Mouse (Mus musculus) intestine, embryonic 15.5 days (tissue): ENCODE measurements around the gene Rasip1. TPM values are rescaled to one million over a fixed set of nuclear protein-coding genes. Genes with fewer than 3 reads are reported as not detected.

Experiments
- ATAC-seq: fragments of 200-750 bp; cut with Nextera tagmentation; 2 replicates; pipeline ENCODE4 v1.8.0; 2017; ENCODE audit warnings: moderate TSS enrichment, moderate library complexity
- H3K27ac ChIP-seq: fragments of 300-500 bp; sonication (generic); 2 replicates; pipeline ENCODE4 v1.5.1; 2015; ENCODE audit warnings: mild to moderate bottlenecking, inconsistent platforms
- H3K27me3 ChIP-seq: fragments of 300-500 bp; sonication (generic); replicated peaks from 2 replicates; pipeline ENCODE4 v1.6.1; 2015; ENCODE audit warnings: inconsistent platforms
- H3K36me3 ChIP-seq: fragments of 300-500 bp; sonication (generic); 2 replicates; pipeline ENCODE4 v1.6.1; 2015; ENCODE audit warnings: inconsistent platforms
- H3K4me1 ChIP-seq: fragments of 300-500 bp; sonication (generic); replicated peaks from 2 replicates; pipeline ENCODE4 v1.6.1; 2015; ENCODE audit warnings: inconsistent platforms
- H3K4me2 ChIP-seq: fragments of 300-500 bp; sonication (generic); replicated peaks from 2 replicates; pipeline ENCODE4 v1.6.1; 2015; ENCODE audit warnings: mild to moderate bottlenecking, inconsistent platforms
- H3K4me3 ChIP-seq: fragments of 300-500 bp; sonication (generic); replicated peaks from 2 replicates; pipeline ENCODE4 v1.5.1; 2015; ENCODE audit warnings: inconsistent platforms
- H3K9ac ChIP-seq: fragments of 300-500 bp; sonication (generic); 2 replicates; pipeline ENCODE4 v1.6.1; 2015; ENCODE audit warnings: inconsistent platforms
- H3K9me3 ChIP-seq: fragments of 300-500 bp; sonication (generic); 2 replicates; pipeline ENCODE4 v1.6.1; 2016; ENCODE audit warnings: inconsistent platforms
- WGBS: fragments of 180-500 bp; shearing (Covaris S2); methylation state at CpG from one replicate; pipeline ENCODE4 v1.1.7; 2015; 5-methylcytosine and 5-hydroxymethylcytosine counted together
- polyA plus RNA-seq: library from polyadenylated mRNA; unstranded; fragments of >200 nt; fragmentation: Nextera tagmentation; extraction: Ambion mirVana; gene quantifications from 2 replicates; pipeline ENCODE4 v1.2.1, GENCODE M21; 2015

The Rasip1 gene
- polyA plus RNA-seq, 1 experiment from 2014 or later = 9.9 TPM

- Histone ChIP-seq H3K27me3 (no peaks in the 10 kb centered on the region), H3K9ac (no peak overlapping the region)
- WGBS = 36% methylated on average over 18 of the region's 18 CpGs
These were observed 28.1 kb upstream of the Rasip1 start for GRCm38 (mm10) chr7:45598960-45599879.

GRCm38 (mm10) chr7:45605704-45606289, 21.5 kb upstream of the Rasip1 start:
- no peaks in the 10 kb centered on the region for H3K27me3 ChIP-seq
- no peak overlapping the region for H3K4me3 ChIP-seq
- ATAC-seq = no peak
- no peak overlapping the region for H3K4me2 ChIP-seq
- 75% methylated on average over 9 of the region's 9 CpGs for WGBS
- peaks cover 6% of the 10 kb centered on the region; the same call in 1 of the 2 replicates for H3K4me1 ChIP-seq
- no peaks in the 10 kb centered on the region for H3K36me3 ChIP-seq
- H3K27ac ChIP-seq = no peak overlapping the region
- H3K9me3 ChIP-seq = no peaks in the 10 kb centered on the region
- no peak overlapping the region for H3K9ac ChIP-seq

More at GRCm38 (mm10) chr7:45598960-45599879, 28.1 kb upstream of the Rasip1 start:
- no peaks in the 10 kb centered on the region for H3K36me3 ChIP-seq
- peak overlapping the region; percentile 29 for H3K4me2 ChIP-seq
- H3K4me1 ChIP-seq = peaks cover 15% of the 10 kb centered on the region
- ATAC-seq = peak; percentile 78
- H3K9me3 ChIP-seq = no peaks in the 10 kb centered on the region
- H3K4me3 ChIP-seq = no peak overlapping the region
- H3K27ac ChIP-seq = peak overlapping the region; percentile 45; the same call in 1 of the 2 replicates

DNA sequence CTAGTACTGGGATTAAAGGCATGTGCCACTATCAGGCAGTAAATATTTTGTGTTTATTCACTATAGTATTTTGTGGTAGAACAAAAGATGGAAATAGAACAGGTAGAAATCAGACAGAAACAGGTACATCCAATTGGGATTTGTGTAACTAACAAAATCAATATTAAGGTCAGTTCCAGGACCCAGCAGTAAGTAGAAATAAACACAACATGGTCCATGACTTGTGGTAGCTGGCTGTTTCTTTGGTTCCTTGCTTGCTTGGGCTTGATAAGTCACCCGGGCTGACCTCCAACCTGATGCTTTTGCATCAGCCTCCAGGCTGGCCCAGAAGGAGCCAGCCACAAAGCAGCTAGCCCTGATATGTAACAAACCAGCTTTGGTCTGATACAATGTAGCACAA, 17.8 kb upstream of the Rasip1 start:
- Histone ChIP-seq H3K4me3 (no peak overlapping the region), H3K27me3 (no peaks in the 10 kb centered on the region; the same call in 1 of the 2 replicates), H3K27ac (no peak overlapping the region), H3K9me3 (no peaks in the 10 kb centered on the region), H3K4me1 (no peaks in the 10 kb centered on the region), H3K36me3 (no peaks in the 10 kb centered on the region), H3K9ac (no peak overlapping the region), H3K4me2 (no peak overlapping the region)
- no peak for ATAC-seq
- 65% methylated on average over 1 of the region's 1 CpGs for WGBS

- Histone ChIP-seq H3K9me3 (no peaks in the 10 kb centered on the region), H3K27me3 (peaks cover 39% of the 10 kb centered on the region), H3K4me1 (peaks cover 11% of the 10 kb centered on the region), H3K27ac (no peak overlapping the region), H3K4me3 (no peak overlapping the region), H3K9ac (no peak overlapping the region), H3K4me2 (no peak overlapping the region), H3K36me3 (no peaks in the 10 kb centered on the region)
- WGBS = 46% methylated on average over 6 of the region's 6 CpGs
- ATAC-seq = no peak
These were observed 11.0 kb upstream of the Rasip1 start for GRCm38 (mm10) chr7:45616277-45616676.

GRCm38 (mm10) chr7:45617042-45617695, 10.1 kb upstream of the Rasip1 start, which contains the start of gene Fut1:
Gene Fut1 (plus strand): TSS chr7:45617289.
- ATAC-seq = peak; percentile 79
- 7% methylated on average over 31 of the region's 31 CpGs for WGBS
- peaks cover 11% of the 10 kb centered on the region for H3K4me1 ChIP-seq
- H3K36me3 ChIP-seq = no peaks in the 10 kb centered on the region
- peaks cover 39% of the 10 kb centered on the region for H3K27me3 ChIP-seq
- H3K4me3 ChIP-seq = peak within 1 kb of the TSS; percentile 13
- H3K9me3 ChIP-seq = no peaks in the 10 kb centered on the region
- 0 out of 2 replicates have a peak within 1 kb of the TSS, but pooled peaks have one; percentile 2 for H3K27ac ChIP-seq
- peak within 1 kb of the TSS; percentile 52 for H3K4me2 ChIP-seq
- peak within 1 kb of the TSS; percentile 9; the same call in 1 of the 2 replicates for H3K9ac ChIP-seq

DNA sequence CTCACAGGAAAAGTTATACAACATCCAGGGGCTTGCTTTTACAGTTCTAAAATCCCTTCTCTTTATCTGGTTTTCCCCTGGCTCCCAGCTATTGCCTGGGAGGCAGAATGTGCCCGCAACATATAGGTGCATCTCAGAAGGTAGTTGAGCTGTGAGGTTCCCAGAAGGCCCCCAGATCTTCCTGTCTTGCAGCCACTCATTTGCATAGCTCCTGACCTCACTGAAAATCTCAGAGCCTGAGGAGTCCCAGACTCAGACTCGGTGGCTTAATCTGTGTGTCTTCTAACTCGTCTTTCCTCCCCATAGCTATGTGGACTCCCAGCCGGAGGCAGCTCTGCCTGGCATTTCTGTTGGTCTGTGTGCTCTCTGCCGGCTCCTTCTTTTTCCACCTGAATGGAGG, 9.0 kb upstream of the Rasip1 start:
- no peak overlapping the region for H3K4me3 ChIP-seq
- no peaks in the 10 kb centered on the region for H3K36me3 ChIP-seq
- H3K9ac ChIP-seq = no peak overlapping the region
- H3K27me3 ChIP-seq = peaks cover 39% of the 10 kb centered on the region
- H3K4me1 ChIP-seq = peaks cover 11% of the 10 kb centered on the region
- H3K9me3 ChIP-seq = no peaks in the 10 kb centered on the region
- no peak overlapping the region for H3K4me2 ChIP-seq
- no peak for ATAC-seq
- 81% methylated on average over 5 of the region's 5 CpGs for WGBS
- no peak overlapping the region for H3K27ac ChIP-seq

DNA sequence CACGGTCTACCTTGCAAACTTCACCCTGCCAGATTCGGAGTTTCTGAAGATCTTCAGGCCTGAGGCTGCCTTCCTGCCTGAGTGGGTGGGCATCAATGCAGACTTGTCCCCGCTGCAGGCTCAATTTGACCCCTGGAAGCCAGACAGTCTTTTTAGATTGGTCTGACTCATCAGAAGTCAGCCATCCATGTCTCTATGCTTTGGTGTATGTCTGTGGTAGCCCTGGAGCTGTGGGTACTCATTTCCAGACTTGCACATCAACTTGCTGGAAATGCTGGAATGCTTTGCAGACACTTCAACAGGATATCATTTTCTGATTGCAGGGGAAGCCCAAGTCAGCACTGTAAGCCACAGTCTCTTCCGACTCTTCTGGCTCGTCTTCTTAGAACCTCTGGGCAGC, 7.7 kb upstream of the Rasip1 start:
- Histone ChIP-seq H3K4me1 (peaks cover 11% of the 10 kb centered on the region), H3K4me2 (no peak overlapping the region), H3K9me3 (no peaks in the 10 kb centered on the region), H3K9ac (no peak overlapping the region), H3K4me3 (no peak overlapping the region), H3K36me3 (no peaks in the 10 kb centered on the region), H3K27ac (no peak overlapping the region), H3K27me3 (peaks cover 39% of the 10 kb centered on the region)
- ATAC-seq = no peak
- 88% methylated on average over 5 of the region's 5 CpGs for WGBS

- no peaks in the 10 kb centered on the region for H3K36me3 ChIP-seq
- H3K4me3 ChIP-seq = no peak within 1 kb of the TSS
- peaks cover 11% of the 10 kb centered on the region for H3K4me1 ChIP-seq
- H3K9me3 ChIP-seq = no peaks in the 10 kb centered on the region
- H3K27ac ChIP-seq = no peak within 1 kb of the TSS
- H3K27me3 ChIP-seq = peaks cover 24% of the 10 kb centered on the region
- 42% methylated on average over 9 of the region's 9 CpGs for WGBS
- peak within 1 kb of the TSS; percentile 11; the same call in 1 of the 2 replicates for H3K4me2 ChIP-seq
- no peak within 1 kb of the TSS for H3K9ac ChIP-seq
- ATAC-seq = no peak
These were observed 5.8 kb upstream of the Rasip1 start, which contains the start of gene Izumo1 for GRCm38 (mm10) chr7:45621443-45621842. Gene Izumo1 (plus strand): TSS chr7:45621811.

- no peak overlapping the region for H3K4me3 ChIP-seq
- H3K9ac ChIP-seq = no peak overlapping the region
- H3K27ac ChIP-seq = no peak overlapping the region
- H3K4me2 ChIP-seq = no peak overlapping the region
- 0 out of 2 replicates have a peak, but pooled peaks cover 5% of the 10 kb centered on the region for H3K4me1 ChIP-seq
- H3K27me3 ChIP-seq = peaks cover 16% of the 10 kb centered on the region
- H3K36me3 ChIP-seq = no peaks in the 10 kb centered on the region
- H3K9me3 ChIP-seq = no peaks in the 10 kb centered on the region
- no peak for ATAC-seq
- WGBS = 91% methylated on average over 11 of the region's 11 CpGs
These were observed 3.8 kb upstream of the Rasip1 start for GRCm38 (mm10) chr7:45623507-45623906.

- Histone ChIP-seq H3K27me3 (peaks cover 12% of the 10 kb centered on the region; the same call in 1 of the 2 replicates), H3K4me3 (no peak overlapping the region), H3K9me3 (no peaks in the 10 kb centered on the region)
These were observed 2.6 kb upstream of the Rasip1 start for GRCm38 (mm10) chr7:45624718-45625117.

DNA sequence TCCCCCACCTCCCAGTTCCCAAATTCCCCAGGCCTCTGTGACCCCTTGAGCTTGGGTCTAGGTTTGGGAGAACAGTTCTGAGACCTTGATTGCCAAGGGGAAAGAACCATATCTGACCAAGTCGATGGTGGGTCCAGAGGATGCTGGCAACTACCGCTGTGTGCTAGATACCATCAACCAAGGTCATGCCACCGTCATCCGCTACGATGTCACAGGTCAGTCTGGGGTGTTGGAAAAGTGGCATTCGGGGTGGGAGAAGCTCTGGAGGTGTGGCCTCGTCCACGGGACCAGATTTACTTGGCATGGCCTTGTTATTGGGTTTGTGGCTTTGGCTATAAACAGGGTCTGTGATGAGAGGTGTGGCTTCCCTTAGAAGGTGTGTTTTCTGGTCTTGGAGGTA, 1.8 kb upstream of the Rasip1 start:
- Histone ChIP-seq H3K36me3 (no peaks in the 10 kb centered on the region), H3K27ac (no peak overlapping the region), H3K4me1 (0 out of 2 replicates have a peak, but pooled peaks cover 6% of the 10 kb centered on the region), H3K4me3 (no peak overlapping the region), H3K4me2 (no peak overlapping the region), H3K27me3 (peaks cover 12% of the 10 kb centered on the region; the same call in 1 of the 2 replicates), H3K9ac (no peak overlapping the region), H3K9me3 (no peaks in the 10 kb centered on the region)
- WGBS = 86% methylated on average over 8 of the region's 8 CpGs
- no peak for ATAC-seq

More at GRCm38 (mm10) chr7:45624718-45625117, 2.6 kb upstream of the Rasip1 start:
- WGBS = 50% methylated on average over 3 of the region's 3 CpGs
- no peak overlapping the region for H3K27ac ChIP-seq
- no peak overlapping the region for H3K4me2 ChIP-seq
- no peak overlapping the region for H3K9ac ChIP-seq
- 0 out of 2 replicates have a peak, but pooled peaks cover 6% of the 10 kb centered on the region for H3K4me1 ChIP-seq
- no peaks in the 10 kb centered on the region for H3K36me3 ChIP-seq
- no peak for ATAC-seq
